Mouse (Mus musculus) intestine, embryonic 15.5 days (tissue): ENCODE data around the gene Ethe1. TPM values are rescaled to one million over a fixed set of nuclear protein-coding genes. Genes with fewer than 3 reads are reported as not detected.

Source experiments
- ATAC-seq: fragments of 200-750 bp; cut with Nextera tagmentation; 2 replicates; pipeline ENCODE4 v1.8.0; 2017; ENCODE audit warnings: moderate TSS enrichment, moderate library complexity
- H3K27ac ChIP-seq: fragments of 300-500 bp; sonication (generic); 2 replicates; pipeline ENCODE4 v1.5.1; 2015; ENCODE audit warnings: mild to moderate bottlenecking, inconsistent platforms
- H3K27me3 ChIP-seq: fragments of 300-500 bp; sonication (generic); replicated peaks from 2 replicates; pipeline ENCODE4 v1.6.1; 2015; ENCODE audit warnings: inconsistent platforms
- H3K36me3 ChIP-seq: fragments of 300-500 bp; sonication (generic); 2 replicates; pipeline ENCODE4 v1.6.1; 2015; ENCODE audit warnings: inconsistent platforms
- H3K4me1 ChIP-seq: fragments of 300-500 bp; sonication (generic); replicated peaks from 2 replicates; pipeline ENCODE4 v1.6.1; 2015; ENCODE audit warnings: inconsistent platforms
- H3K4me2 ChIP-seq: fragments of 300-500 bp; sonication (generic); replicated peaks from 2 replicates; pipeline ENCODE4 v1.6.1; 2015; ENCODE audit warnings: mild to moderate bottlenecking, inconsistent platforms
- H3K4me3 ChIP-seq: fragments of 300-500 bp; sonication (generic); replicated peaks from 2 replicates; pipeline ENCODE4 v1.5.1; 2015; ENCODE audit warnings: inconsistent platforms
- H3K9ac ChIP-seq: fragments of 300-500 bp; sonication (generic); 2 replicates; pipeline ENCODE4 v1.6.1; 2015; ENCODE audit warnings: inconsistent platforms
- H3K9me3 ChIP-seq: fragments of 300-500 bp; sonication (generic); 2 replicates; pipeline ENCODE4 v1.6.1; 2016; ENCODE audit warnings: inconsistent platforms
- WGBS: fragments of 180-500 bp; shearing (Covaris S2); methylation state at CpG from one replicate; pipeline ENCODE4 v1.1.7; 2015; 5-methylcytosine and 5-hydroxymethylcytosine counted together
- polyA plus RNA-seq: library from polyadenylated mRNA; unstranded; fragments of >200 nt; fragmentation: Nextera tagmentation; extraction: Ambion mirVana; gene quantifications from 2 replicates; pipeline ENCODE4 v1.2.1, GENCODE M21; 2015

Gene Ethe1
- polyA plus RNA-seq, 1 experiment from 2014 or later = 36.7 TPM

DNA sequence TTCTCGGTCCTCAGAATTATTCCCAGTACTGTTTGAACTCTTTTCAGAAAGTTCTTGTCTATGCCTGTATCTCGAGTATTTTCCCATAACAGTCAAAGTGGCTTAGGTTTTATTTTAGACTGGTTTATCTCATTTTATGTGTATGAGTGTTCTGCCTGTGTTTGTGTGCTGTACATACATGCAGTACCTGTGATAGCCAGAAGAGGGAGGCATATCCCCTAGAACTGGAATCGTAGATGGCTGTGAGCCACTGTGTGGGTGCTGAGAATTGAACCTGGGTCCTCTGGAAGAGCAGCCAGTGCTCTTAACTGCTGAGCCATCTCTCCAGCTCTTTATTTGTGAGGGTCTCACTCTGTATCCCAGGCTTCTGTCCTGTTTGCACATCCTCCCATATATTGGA lies 33.9 kb downstream of the Ethe1 start:
- 88% methylated on average over 3 of the region's 3 CpGs for WGBS
- no peak overlapping the region for H3K9ac ChIP-seq
- no peak overlapping the region for H3K4me3 ChIP-seq
- no peaks in the 10 kb centered on the region for H3K27me3 ChIP-seq
- ATAC-seq = no peak
- no peak overlapping the region for H3K4me2 ChIP-seq
- H3K36me3 ChIP-seq = peaks cover 3% of the 10 kb centered on the region; the same call in 1 of the 2 replicates
- no peaks in the 10 kb centered on the region for H3K9me3 ChIP-seq
- H3K27ac ChIP-seq = no peak overlapping the region
- H3K4me1 ChIP-seq = no peaks in the 10 kb centered on the region

GRCm38 (mm10) chr7:24622967-24623366 lies 35.6 kb downstream of the Ethe1 start:
- H3K4me1 ChIP-seq = no peaks in the 10 kb centered on the region
- H3K36me3 ChIP-seq = peaks cover 3% of the 10 kb centered on the region; the same call in 1 of the 2 replicates
- no peaks in the 10 kb centered on the region for H3K9me3 ChIP-seq
- no peaks in the 10 kb centered on the region for H3K27me3 ChIP-seq
- H3K4me2 ChIP-seq = no peak overlapping the region
- no peak overlapping the region for H3K27ac ChIP-seq
- 80% methylated on average over 6 of the region's 6 CpGs for WGBS
- no peak overlapping the region for H3K4me3 ChIP-seq
- no peak for ATAC-seq
- H3K9ac ChIP-seq = no peak overlapping the region

GRCm38 (mm10) chr7:24628685-24629610 lies 41.6 kb downstream of the Ethe1 start:
- Histone ChIP-seq H3K27me3 (no peaks in the 10 kb centered on the region), H3K9me3 (no peaks in the 10 kb centered on the region), H3K27ac (peak overlapping the region; percentile 64), H3K36me3 (no peaks in the 10 kb centered on the region), H3K4me3 (peak overlapping the region; percentile 16), H3K4me1 (peaks cover 14% of the 10 kb centered on the region), H3K4me2 (peak overlapping the region; percentile 64), H3K9ac (peak overlapping the region; percentile 45)
- WGBS = 7% methylated on average over 33 of the region's 33 CpGs
- peak; percentile 96 for ATAC-seq

GRCm38 (mm10) chr7:24629672-24630071 lies 42.3 kb downstream of the Ethe1 start:
- H3K4me3 ChIP-seq = no peak overlapping the region
- WGBS = 76% methylated on average over 4 of the region's 4 CpGs
- no peak overlapping the region; the same call in 1 of the 2 replicates for H3K9ac ChIP-seq
- H3K27ac ChIP-seq = 0 out of 2 replicates have a peak overlapping the region, but pooled peaks have one; percentile 64
- no peaks in the 10 kb centered on the region for H3K9me3 ChIP-seq
- H3K4me2 ChIP-seq = 0 out of 2 replicates have a peak overlapping the region, but pooled peaks have one; percentile 64
- H3K27me3 ChIP-seq = no peaks in the 10 kb centered on the region
- H3K4me1 ChIP-seq = peaks cover 14% of the 10 kb centered on the region
- H3K36me3 ChIP-seq = no peaks in the 10 kb centered on the region
- ATAC-seq = no peak

- H3K9ac ChIP-seq = no peak overlapping the region
- no peak overlapping the region for H3K27ac ChIP-seq
- H3K9me3 ChIP-seq = no peaks in the 10 kb centered on the region
- 75% methylated on average over 10 of the region's 10 CpGs for WGBS
- no peak overlapping the region for H3K4me3 ChIP-seq
- ATAC-seq = no peak
- peaks cover 14% of the 10 kb centered on the region for H3K4me1 ChIP-seq
- no peaks in the 10 kb centered on the region for H3K36me3 ChIP-seq
- H3K27me3 ChIP-seq = no peaks in the 10 kb centered on the region
- H3K4me2 ChIP-seq = no peak overlapping the region
These were observed 43.0 kb downstream of the Ethe1 start for GRCm38 (mm10) chr7:24630116-24630880.

DNA sequence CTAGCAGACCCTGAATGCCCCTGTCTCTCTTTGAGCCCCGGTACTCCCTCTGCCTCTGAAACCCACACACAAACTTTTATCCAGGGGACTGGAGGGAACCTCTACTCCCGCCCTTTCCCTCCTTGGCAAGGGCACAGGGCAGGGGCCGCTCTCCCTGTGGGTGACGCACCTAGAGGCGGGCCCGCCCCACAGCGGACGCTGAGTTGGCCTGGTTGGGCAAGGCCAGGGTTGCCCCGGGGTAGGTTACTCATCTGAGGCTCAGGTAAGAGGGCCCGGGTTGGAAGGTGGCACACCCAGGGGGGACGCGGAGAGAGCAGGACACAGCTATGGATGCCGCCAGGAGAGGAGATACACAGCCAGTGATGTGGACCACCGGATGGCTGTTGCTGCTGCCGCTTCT lies 48.9 kb downstream of the Ethe1 start, which contains the start of gene Lypd3:
TSS of gene Lypd3 (plus strand) at position 287 of the 400 bp plus-strand sequence.
- peaks cover 13% of the 10 kb centered on the region; the same call in 1 of the 2 replicates for H3K4me1 ChIP-seq
- no peaks in the 10 kb centered on the region for H3K9me3 ChIP-seq
- peak within 1 kb of the TSS; percentile 40; the same call in 1 of the 2 replicates for H3K4me3 ChIP-seq
- H3K4me2 ChIP-seq = peak within 1 kb of the TSS; percentile 85
- H3K27me3 ChIP-seq = peaks cover 43% of the 10 kb centered on the region
- H3K9ac ChIP-seq = no peak within 1 kb of the TSS
- 0 out of 2 replicates have a peak, but pooled peaks have one; percentile 35 for ATAC-seq
- H3K36me3 ChIP-seq = no peaks in the 10 kb centered on the region
- no peak within 1 kb of the TSS for H3K27ac ChIP-seq
- WGBS = 23% methylated on average over 15 of the region's 15 CpGs

GRCm38 (mm10) chr7:24637046-24637445 lies 49.7 kb downstream of the Ethe1 start:
- H3K9me3 ChIP-seq = no peaks in the 10 kb centered on the region
- H3K4me3 ChIP-seq = peak overlapping the region; percentile 40; the same call in 1 of the 2 replicates
- peak overlapping the region; percentile 85 for H3K4me2 ChIP-seq
- peaks cover 46% of the 10 kb centered on the region for H3K27me3 ChIP-seq
- H3K4me1 ChIP-seq = peaks cover 13% of the 10 kb centered on the region; the same call in 1 of the 2 replicates
- H3K27ac ChIP-seq = no peak overlapping the region
- ATAC-seq = 0 out of 2 replicates have a peak, but pooled peaks have one; percentile 21
- no peaks in the 10 kb centered on the region for H3K36me3 ChIP-seq
- no peak overlapping the region for H3K9ac ChIP-seq
- WGBS = 3% methylated on average over 18 of the region's 18 CpGs

- no peaks in the 10 kb centered on the region for H3K36me3 ChIP-seq
- 2% methylated on average over 35 of the region's 35 CpGs for whole genome bisulfite sequencing
- H3K27ac ChIP-seq = no peak overlapping the region
- H3K9ac ChIP-seq = peak overlapping the region; percentile 40
- H3K4me2 ChIP-seq = peak overlapping the region; percentile 85
- H3K9me3 ChIP-seq = no peaks in the 10 kb centered on the region
- H3K4me1 ChIP-seq = peaks cover 13% of the 10 kb centered on the region; the same call in 1 of the 2 replicates
- H3K4me3 ChIP-seq = peak overlapping the region; percentile 40
- H3K27me3 ChIP-seq = peaks cover 46% of the 10 kb centered on the region
- ATAC-seq = peak; percentile 58
These were observed 50.9 kb downstream of the Ethe1 start for GRCm38 (mm10) chr7:24638026-24638856.

- WGBS = 66% methylated on average over 13 of the region's 13 CpGs
- peaks cover 46% of the 10 kb centered on the region for H3K27me3 ChIP-seq
- no peaks in the 10 kb centered on the region for H3K36me3 ChIP-seq
- peaks cover 13% of the 10 kb centered on the region; the same call in 1 of the 2 replicates for H3K4me1 ChIP-seq
- no peak for ATAC-seq
- H3K4me2 ChIP-seq = no peak overlapping the region
- H3K4me3 ChIP-seq = no peak overlapping the region
- no peak overlapping the region for H3K9ac ChIP-seq
- no peak overlapping the region for H3K27ac ChIP-seq
- H3K9me3 ChIP-seq = no peaks in the 10 kb centered on the region
These were observed 53.1 kb downstream of the Ethe1 start for GRCm38 (mm10) chr7:24640450-24640849.

GRCm38 (mm10) chr7:24642491-24642890 lies 55.1 kb downstream of the Ethe1 start:
- ATAC-seq = no peak

DNA sequence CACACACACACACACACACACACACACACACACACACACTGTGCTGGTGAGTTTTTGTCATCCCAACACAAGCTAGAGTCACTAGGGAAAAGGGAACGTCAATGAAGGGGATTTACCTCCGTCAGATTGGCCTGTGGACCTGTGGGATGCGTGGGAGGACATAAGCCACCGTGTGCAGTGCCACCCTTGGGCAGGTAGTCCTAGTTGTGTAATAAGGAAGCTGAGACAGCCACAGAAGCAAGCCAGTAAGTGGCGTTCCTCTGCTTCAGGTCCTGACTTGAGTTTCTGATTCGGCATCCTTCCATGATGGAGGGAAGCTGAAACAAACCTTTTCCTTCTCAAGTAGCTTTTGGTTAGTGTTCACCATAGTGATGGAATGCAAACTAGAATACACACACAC lies 57.1 kb downstream of the Ethe1 start:
- peaks cover 15% of the 10 kb centered on the region for H3K27me3 ChIP-seq
- no peak overlapping the region for H3K27ac ChIP-seq
- H3K36me3 ChIP-seq = no peaks in the 10 kb centered on the region
- no peaks in the 10 kb centered on the region for H3K9me3 ChIP-seq
- no peak overlapping the region for H3K4me3 ChIP-seq
- no peaks in the 10 kb centered on the region for H3K4me1 ChIP-seq
- WGBS = 78% methylated on average over 6 of the region's 6 CpGs
- ATAC-seq = no peak
- no peak overlapping the region for H3K4me2 ChIP-seq
- H3K9ac ChIP-seq = no peak overlapping the region

More at GRCm38 (mm10) chr7:24642491-24642890, 55.1 kb downstream of the Ethe1 start:
- H3K9ac ChIP-seq = no peak overlapping the region
- no peaks in the 10 kb centered on the region for H3K9me3 ChIP-seq
- peaks cover 7% of the 10 kb centered on the region; the same call in 1 of the 2 replicates for H3K4me1 ChIP-seq
- no peak overlapping the region for H3K4me2 ChIP-seq
- no peak overlapping the region for H3K27ac ChIP-seq
- H3K27me3 ChIP-seq = peaks cover 28% of the 10 kb centered on the region
- no peaks in the 10 kb centered on the region for H3K36me3 ChIP-seq
- WGBS = 2% methylated on average over 9 of the region's 9 CpGs
- no peak overlapping the region for H3K4me3 ChIP-seq
